Mouse (Mus musculus) cerebellum, adult 9-11 months (tissue): ENCODE data around the gene Mgat5.

ENCODE experiments used
- DNase-seq: peaks from one replicate; pipeline ENCODE4 v3.0.0; 2022

Mgat5 gene

GRCm38 (mm10) chr1:127442880-127443877 is 238.4 kb downstream of the Mgat5 start:
- no peak for DNase-seq

GRCm38 (mm10) chr1:127444836-127445485 is 240.1 kb downstream of the Mgat5 start:
- no peak for DNase-seq

- DNase-seq: no peak
These were observed 248.6 kb downstream of the Mgat5 start for GRCm38 (mm10) chr1:127453397-127453796.

GRCm38 (mm10) chr1:127459015-127459451 is 254.2 kb downstream of the Mgat5 start:
- peak; percentile 49 for DNase-seq

GRCm38 (mm10) chr1:127459576-127459975 is 254.8 kb downstream of the Mgat5 start:
- no peak for DNase-seq

- DNase-seq: no peak
These were observed 256.2 kb downstream of the Mgat5 start for GRCm38 (mm10) chr1:127461017-127461416.

GRCm38 (mm10) chr1:127464041-127464440 is 259.2 kb downstream of the Mgat5 start:
- DNase-seq: no peak

- no peak for DNase-seq
These were observed 260.5 kb downstream of the Mgat5 start for GRCm38 (mm10) chr1:127465292-127465691.

- DNase-seq: no peak
These were observed 262.4 kb downstream of the Mgat5 start for GRCm38 (mm10) chr1:127467238-127467637.

- DNase-seq: no peak
These were observed 265.4 kb downstream of the Mgat5 start for GRCm38 (mm10) chr1:127470175-127470574.

- no peak for DNase-seq
These were observed 270.9 kb downstream of the Mgat5 start for GRCm38 (mm10) chr1:127475756-127476155.

GRCm38 (mm10) chr1:127482911-127483310 is 278.1 kb downstream of the Mgat5 start:
- no peak for DNase-seq

GRCm38 (mm10) chr1:127484188-127484587 is 279.4 kb downstream of the Mgat5 start:
- DNase-seq: no peak

GRCm38 (mm10) chr1:127484826-127485225 is 280.0 kb downstream of the Mgat5 start:
- peak; percentile 66 for DNase-seq

- DNase-seq: no peak
These were observed 282.3 kb downstream of the Mgat5 start for GRCm38 (mm10) chr1:127487161-127487560.

- DNase-seq: peak; percentile 81
These were observed 292.1 kb downstream of the Mgat5 start for GRCm38 (mm10) chr1:127496737-127497543.

- no peak for DNase-seq
These were observed 293.9 kb downstream of the Mgat5 start for GRCm38 (mm10) chr1:127498746-127499145.

GRCm38 (mm10) chr1:127500219-127500618 is 295.4 kb downstream of the Mgat5 start:
- peak; percentile 83 for DNase-seq

- no peak for DNase-seq
These were observed 295.9 kb downstream of the Mgat5 start for GRCm38 (mm10) chr1:127500701-127501100.

- DNase-seq: peak; percentile 82
These were observed 302.3 kb downstream of the Mgat5 start for GRCm38 (mm10) chr1:127507042-127507650.

- DNase-seq: no peak
These were observed 303.4 kb downstream of the Mgat5 start for GRCm38 (mm10) chr1:127508067-127508739.

GRCm38 (mm10) chr1:127508921-127509320 is 304.1 kb downstream of the Mgat5 start:
- peak; percentile 83 for DNase-seq
